Mouse (Mus musculus) ES-E14 (cell line): ENCODE results near the gene Spns3. TPM values are rescaled to one million over a fixed set of nuclear protein-coding genes. Genes with fewer than 3 reads are reported as not detected.
"Not testable (repeated sequence)": the region's sequence is repeated elsewhere in the genome, so short reads cannot be mapped to it uniquely, and the experiment has no call there.

Experiments used
- DNase-seq: peaks from one replicate; pipeline ENCODE4 v3.0.0-alpha.2; 2013; ENCODE audit warnings: low read depth, low spot score
- H3K27ac ChIP-seq: 2 replicates; pipeline ENCODE4 v1.5.1; 2012; ENCODE audit warnings: low read depth, mild to moderate bottlenecking, low read length, moderate library complexity, mixed read lengths; ENCODE audit not compliant: poor library complexity, insufficient read depth, severe bottlenecking
- H3K36me3 ChIP-seq: 2 replicates; pipeline ENCODE4 v1.6.1; 2012; ENCODE audit warnings: mild to moderate bottlenecking, low read length, moderate library complexity, mixed read lengths; ENCODE audit not compliant: control insufficient read depth, poor library complexity, insufficient read depth, severe bottlenecking
- H3K4me1 ChIP-seq, 2 experiments: fragments of 150-350 bp in 1 of 2; sonication (generic) in 1 of 2; 2 replicates each; pipeline ENCODE4 v1.6.1; 2012; ENCODE audit warnings: low read length in 2 of 2, mild to moderate bottlenecking in 1 of 2, mixed read lengths in 1 of 2; ENCODE audit not compliant: control insufficient read depth in 2 of 2, insufficient read depth in 2 of 2, poor library complexity in 1 of 2
- H3K4me3 ChIP-seq, 2 experiments: fragments of 150-350 bp in 1 of 2; sonication (generic) in 1 of 2; 2 replicates each; pipeline ENCODE4 v1.5.1; 2012; ENCODE audit warnings: low read length in 2 of 2, low read depth in 1 of 2, mild to moderate bottlenecking in 1 of 2, mixed read lengths in 1 of 2; ENCODE audit not compliant: insufficient read depth in 1 of 2, poor library complexity in 1 of 2, severe bottlenecking in 1 of 2
- H3K9ac ChIP-seq: 2 replicates; pipeline ENCODE4 v1.6.1; 2012; ENCODE audit warnings: low read depth, mild to moderate bottlenecking, low read length, mixed read lengths; ENCODE audit not compliant: poor library complexity, insufficient read depth, severe bottlenecking
- H3K9me3 ChIP-seq: fragments of 150-350 bp; sonication (generic); 2 replicates; pipeline ENCODE4 v1.6.1; 2012; ENCODE audit warnings: low read depth, mild to moderate bottlenecking, low read length; ENCODE audit not compliant: control insufficient read depth, insufficient read depth
- CHD2 ChIP-seq: IDR thresholded peaks from 2 replicates; pipeline ENCODE4 v1.6.1; 2014; ENCODE audit warnings: mild to moderate bottlenecking, low read depth, low read length, inconsistent platforms
- HCFC1 ChIP-seq: IDR thresholded peaks from 2 replicates; pipeline ENCODE4 v1.6.1; 2012; ENCODE audit warnings: low read length, inconsistent platforms, borderline replicate concordance; ENCODE audit not compliant: insufficient read depth
- MAFK ChIP-seq: IDR thresholded peaks from 2 replicates; pipeline ENCODE4 v1.6.1; 2014; ENCODE audit warnings: mild to moderate bottlenecking, low read depth, low read length, inconsistent platforms; ENCODE audit not compliant: insufficient read depth
- ZC3H11A ChIP-seq: IDR thresholded peaks from 2 replicates; pipeline ENCODE4 v1.6.1; 2012; ENCODE audit warnings: low read depth, mild to moderate bottlenecking, inconsistent platforms, low read length, borderline replicate concordance
- ZNF384 ChIP-seq: IDR thresholded peaks from 2 replicates; pipeline ENCODE4 v1.6.1; 2012; ENCODE audit warnings: low read depth, low read length, inconsistent platforms
- in situ Hi-C, 2 experiments: fragments of 600-800 bp; cut with MboI; formaldehyde crosslinking; loops; one replicate each; pipeline ENCODE4 v1.15.1; 2025; ENCODE audit warnings: low sequenced_read_pairs in 2 of 2, inconsistent platforms in 1 of 2; ENCODE audit not compliant: unreplicated experiment in 2 of 2
- total RNA-seq: library from RNA; depleted of rRNA; stranded (reverse); fragments of 300-350 nt; gene quantifications from 2 replicates; pipeline ENCODE4 v1.2.3, GENCODE M21; 2012

The Spns3 gene
- total RNA-seq, 1 experiment, result 1.9 TPM

GRCm38 (mm10) chr11:72556470-72556869, 6.2 kb upstream of the Spns3 start:
- Histone ChIP-seq H3K4me1 (no peaks in the 10 kb centered on the region), H3K9ac (no peak overlapping the region), H3K27ac (no peak overlapping the region), H3K9me3 (no peaks in the 10 kb centered on the region), H3K36me3 (no peaks in the 10 kb centered on the region), H3K4me3 (no peak overlapping the region)
- TF ChIP-seq MAFK (no peak), CHD2 (no peak), ZNF384 (no peak), ZC3H11A (no peak), HCFC1 (no peak)
- in situ Hi-C loops, result no loop called here
- no peak for DNase-seq

DNA sequence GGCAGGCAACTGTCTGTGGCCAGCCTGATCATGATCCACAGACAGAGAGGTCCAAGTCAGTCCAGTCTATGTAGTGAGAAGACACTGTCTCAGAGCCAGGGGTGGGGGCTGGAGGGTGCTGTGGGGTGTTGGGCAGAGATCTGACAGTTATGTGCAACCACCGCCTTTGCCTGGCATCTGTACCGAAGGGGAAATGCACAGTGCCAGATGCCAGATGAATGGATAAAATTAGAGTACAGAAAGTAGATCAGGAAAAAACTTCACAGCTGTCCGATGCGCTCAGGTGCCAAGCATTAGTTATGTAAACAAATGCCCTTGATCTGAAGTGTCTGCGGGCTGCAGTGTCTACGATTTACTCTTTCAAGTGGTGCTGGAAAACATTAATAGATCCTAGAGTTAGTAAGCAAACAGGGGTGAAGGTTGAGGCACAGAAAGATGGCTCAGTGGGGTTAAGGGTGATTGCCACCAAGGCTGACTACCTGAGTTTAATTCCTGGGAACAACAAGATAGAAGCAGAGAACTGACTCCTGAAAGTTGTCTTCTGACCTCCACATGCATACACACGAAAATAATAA, 1.3 kb upstream of the Spns3 start:
- H3K9me3 ChIP-seq, result no peaks in the 10 kb centered on the region
- H3K4me3 ChIP-seq, result no peak overlapping the region
- TF ChIP-seq ZNF384, result no peak
- no peak for TF ChIP-seq MAFK
- TF ChIP-seq ZC3H11A, result no peak
- TF ChIP-seq CHD2, result no peak
- TF ChIP-seq HCFC1, result no peak
- in situ Hi-C loops, result no loop called here
- H3K9ac ChIP-seq, result no peak overlapping the region
- no peaks in the 10 kb centered on the region for H3K4me1 ChIP-seq
- DNase-seq, result no peak
- H3K36me3 ChIP-seq, result no peaks in the 10 kb centered on the region
- H3K27ac ChIP-seq, result no peak overlapping the region

GRCm38 (mm10) chr11:72547181-72547580, 3.1 kb downstream of the Spns3 start:
- no peak overlapping the region for H3K27ac ChIP-seq
- in situ Hi-C loops, result no loop called here
- no peak for DNase-seq
- no peaks in the 10 kb centered on the region for H3K4me1 ChIP-seq
- H3K4me3 ChIP-seq, result no peak overlapping the region
- no peak overlapping the region for H3K9ac ChIP-seq
- H3K36me3 ChIP-seq, result no peaks in the 10 kb centered on the region
- no peaks in the 10 kb centered on the region for H3K9me3 ChIP-seq
- TF ChIP-seq ZC3H11A (no peak), MAFK (no peak), CHD2 (no peak), HCFC1 (no peak)

DNA sequence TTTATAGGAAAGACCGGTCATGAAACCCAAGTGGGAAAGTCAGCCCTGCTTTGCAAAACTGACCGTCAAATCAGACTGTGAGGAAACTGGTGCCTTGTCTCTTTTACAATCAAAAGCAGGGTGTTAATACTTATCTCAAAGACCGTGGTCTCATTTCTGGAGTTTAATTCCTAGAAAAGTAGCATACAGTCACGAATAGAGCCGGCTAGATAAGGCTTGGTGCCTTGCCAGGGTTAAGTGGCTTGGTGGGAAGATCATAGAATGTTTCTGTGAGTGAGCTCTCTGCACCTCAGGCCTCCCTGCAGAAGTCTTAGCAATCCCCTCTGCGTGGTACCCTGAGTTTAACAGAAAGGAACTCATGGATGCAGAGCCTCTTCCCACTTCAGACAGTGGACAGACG, 5.6 kb downstream of the Spns3 start:
- no peak overlapping the region for H3K9ac ChIP-seq
- no peak for TF ChIP-seq ZNF384
- TF ChIP-seq HCFC1, result no peak
- TF ChIP-seq ZC3H11A, result no peak
- TF ChIP-seq CHD2, result no peak
- no peak for TF ChIP-seq MAFK
- H3K36me3 ChIP-seq, result no peaks in the 10 kb centered on the region
- no peak overlapping the region for H3K27ac ChIP-seq
- H3K9me3 ChIP-seq, result no peaks in the 10 kb centered on the region
- peaks cover 0 to 2% of the 10 kb centered on the region in 2 experiments; a peak in 1 of 4 replicates for H3K4me1 ChIP-seq
- H3K4me3 ChIP-seq, result no peak overlapping the region
- in situ Hi-C loops, result no loop called here
- DNase-seq, result no peak

GRCm38 (mm10) chr11:72543692-72544091, 6.6 kb downstream of the Spns3 start:
- in situ Hi-C loops, H3K9me3 ChIP-seq, DNase-seq: not testable (repeated sequence)

More at GRCm38 (mm10) chr11:72543692-72544091, 6.6 kb downstream of the Spns3 start:
- not testable (repeated sequence) for H3K4me3 ChIP-seq, H3K36me3 ChIP-seq, H3K4me1 ChIP-seq, H3K27ac ChIP-seq, H3K9ac ChIP-seq
